Mouse (Mus musculus) E14TG2a.4 (cell line): ENCODE measurements around the gene Decr2.

Experiments used
- CTCF ChIP-seq: conservative IDR thresholded peaks from 2 replicates; pipeline ENCODE4 v1.5.1; 2014; ENCODE audit warnings: low read length
- NANOG ChIP-seq: IDR thresholded peaks from 2 replicates; pipeline ENCODE4 v1.6.1; 2014; ENCODE audit warnings: borderline replicate concordance, low read length, mixed read lengths

DNA sequence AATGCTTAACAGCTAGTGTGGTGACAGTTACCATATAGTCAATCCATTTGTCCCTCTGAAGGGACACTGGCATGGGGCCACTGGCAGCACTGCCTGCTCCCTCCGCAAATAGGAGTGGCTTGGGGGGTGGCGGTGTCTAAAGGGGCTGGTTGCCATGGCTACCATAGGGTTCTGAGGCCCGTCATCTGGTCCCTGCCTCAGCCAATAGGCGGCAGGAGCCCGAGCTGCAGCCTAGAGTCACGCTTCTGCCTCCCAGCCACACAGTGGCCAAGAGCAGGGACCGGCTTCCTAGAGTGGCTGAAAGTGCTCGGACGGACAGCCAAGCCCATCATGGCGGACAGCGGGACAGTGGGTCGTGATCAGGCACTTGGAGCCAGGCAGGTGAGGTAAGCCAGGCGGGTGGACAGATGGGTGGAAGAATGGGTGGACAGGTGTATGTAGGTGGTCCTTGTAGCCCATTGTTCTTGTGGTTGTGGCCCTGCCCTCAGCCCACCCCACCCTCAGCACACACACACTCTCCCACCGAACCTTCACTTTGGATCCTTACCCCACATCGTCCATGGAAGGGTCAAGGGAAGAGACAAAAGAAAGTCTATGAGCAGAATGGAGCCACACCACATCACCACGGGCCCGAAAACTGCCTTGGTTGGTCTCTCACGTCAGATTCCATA is 41.1 kb upstream of the Decr2 start:
- TF ChIP-seq CTCF (no peak), NANOG (no peak)
